In the genomic region with DNA sequence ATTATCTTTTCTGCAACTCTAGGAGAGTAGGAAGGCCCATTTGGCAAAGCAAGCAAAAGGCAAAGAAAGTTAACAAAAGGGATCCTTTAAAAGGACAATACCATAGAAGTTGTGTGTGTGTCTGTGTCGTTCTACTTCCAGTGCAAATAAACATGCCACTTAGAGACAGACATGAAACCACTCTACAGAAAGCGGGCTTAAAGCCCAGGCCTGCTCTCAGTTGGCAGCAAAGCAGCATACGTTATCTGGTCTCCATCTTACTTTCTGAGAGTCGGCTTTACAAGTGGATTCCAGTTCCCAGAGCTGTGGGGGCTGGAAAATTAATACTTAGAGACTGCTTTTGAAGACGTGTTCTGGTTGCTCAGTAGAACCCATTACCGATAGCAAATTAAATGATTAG, we compare ENCODE assay signal across 27 mouse cellular contexts.
DNase-seq lines count a peak whose midpoint lies in the region; ATAC-seq lines count a peak whose summit lies in the region.
"Had no signal": no experiment of that assay in that cellular context is flagged by ENCODE, and none has a peak within 500 bp of the region (broad histone marks: within the 10 kb centered on the region; RNA-seq: fewer than 3 reads in every experiment).

No protein-coding gene starts in this region.

- no peak overlapping the region for H3K4me2 ChIP-seq in forebrain, embryonic 15.5 days (replicated peaks)
- H3K4me2 ChIP-seq in hindbrain, embryonic 14.5 days (replicated peaks) = no peak overlapping the region
- no peak overlapping the region for H3K4me2 ChIP-seq in hindbrain, embryonic 13.5 days
- H3K4me2 ChIP-seq in midbrain, embryonic 15.5 days = no peak overlapping the region
- H3K4me2 ChIP-seq in midbrain, embryonic 13.5 days (replicated peaks) = no peak overlapping the region
- H3K4me2 ChIP-seq: embryonic facial prominence, embryonic 15.5 days; intestine, embryonic 15.5 days; liver, embryonic 12.5 days; neural tube, embryonic 15.5 days; stomach, embryonic 15.5 days had no signal

- no peaks in the 10 kb centered on the region for H3K36me3 ChIP-seq in forebrain, embryonic 15.5 days
- peaks cover 64% of the 10 kb centered on the region for H3K36me3 ChIP-seq in forebrain, embryonic 10.5 days (replicated peaks)
- H3K36me3 ChIP-seq in hindbrain, embryonic 14.5 days (replicated peaks; ENCODE audit: control insufficient read depth, insufficient read depth) = peaks cover 11% of the 10 kb centered on the region; the same call in 1 of the 2 replicates
- peaks cover 10% of the 10 kb centered on the region for H3K36me3 ChIP-seq in hindbrain, embryonic 13.5 days
- H3K36me3 ChIP-seq in midbrain, embryonic 15.5 days (replicated peaks) = no peaks in the 10 kb centered on the region
- H3K36me3 ChIP-seq in midbrain, embryonic 13.5 days = peaks cover 14% of the 10 kb centered on the region
- H3K36me3 ChIP-seq: intestine, embryonic 15.5 days; liver, embryonic 12.5 days; neural tube, embryonic 15.5 days had no signal

- no peaks in the 10 kb centered on the region for H3K27me3 ChIP-seq in forebrain, embryonic 15.5 days
- H3K27me3 ChIP-seq in forebrain, embryonic 10.5 days (ENCODE audit: poor library complexity, severe bottlenecking) = no peaks in the 10 kb centered on the region
- no peaks in the 10 kb centered on the region for H3K27me3 ChIP-seq in hindbrain, embryonic 14.5 days (ENCODE audit: control insufficient read depth, insufficient read depth, low read length)
- H3K27me3 ChIP-seq in hindbrain, embryonic 13.5 days = no peaks in the 10 kb centered on the region
- no peaks in the 10 kb centered on the region for H3K27me3 ChIP-seq in midbrain, embryonic 15.5 days (replicated peaks)
- H3K27me3 ChIP-seq in midbrain, embryonic 13.5 days = no peaks in the 10 kb centered on the region
- H3K27me3 ChIP-seq: embryonic facial prominence, embryonic 15.5 days; intestine, embryonic 15.5 days; liver, embryonic 12.5 days; neural tube, embryonic 15.5 days; stomach, embryonic 15.5 days had no signal

- H3K9ac ChIP-seq in forebrain, embryonic 15.5 days (replicated peaks) = no peak overlapping the region
- no peak overlapping the region for H3K9ac ChIP-seq in hindbrain, embryonic 14.5 days
- H3K9ac ChIP-seq in hindbrain, embryonic 13.5 days = no peak overlapping the region
- H3K9ac ChIP-seq in midbrain, embryonic 15.5 days = no peak overlapping the region
- no peak overlapping the region for H3K9ac ChIP-seq in midbrain, embryonic 13.5 days (replicated peaks)
- H3K9ac ChIP-seq: embryonic facial prominence, embryonic 15.5 days; intestine, embryonic 15.5 days; liver, embryonic 12.5 days; liver, postnatal 0 days; neural tube, embryonic 15.5 days; stomach, embryonic 15.5 days had no signal

- H3K9me3 ChIP-seq in forebrain, embryonic 15.5 days = no peaks in the 10 kb centered on the region
- no peaks in the 10 kb centered on the region for H3K9me3 ChIP-seq in forebrain, embryonic 10.5 days
- no peaks in the 10 kb centered on the region for H3K9me3 ChIP-seq in hindbrain, embryonic 14.5 days (ENCODE audit: control insufficient read depth, low read length)
- H3K9me3 ChIP-seq in hindbrain, embryonic 13.5 days = no peaks in the 10 kb centered on the region
- no peaks in the 10 kb centered on the region for H3K9me3 ChIP-seq in midbrain, embryonic 15.5 days
- no peaks in the 10 kb centered on the region for H3K9me3 ChIP-seq in midbrain, embryonic 13.5 days
- H3K9me3 ChIP-seq: embryonic facial prominence, embryonic 15.5 days; intestine, embryonic 15.5 days; liver, embryonic 12.5 days; neural tube, embryonic 15.5 days; stomach, embryonic 15.5 days had no signal

- peaks cover 48% of the 10 kb centered on the region for H3K4me1 ChIP-seq in forebrain, embryonic 15.5 days
- peaks cover 27% of the 10 kb centered on the region for H3K4me1 ChIP-seq in forebrain, embryonic 10.5 days
- H3K4me1 ChIP-seq in hindbrain, embryonic 14.5 days (replicated peaks; ENCODE audit: control insufficient read depth, insufficient read depth, low read length) = peaks cover 18% of the 10 kb centered on the region
- peaks cover 30% of the 10 kb centered on the region for H3K4me1 ChIP-seq in hindbrain, embryonic 13.5 days (replicated peaks)
- no peaks in the 10 kb centered on the region for H3K4me1 ChIP-seq in midbrain, embryonic 15.5 days
- H3K4me1 ChIP-seq in midbrain, embryonic 13.5 days (replicated peaks) = peaks cover 6% of the 10 kb centered on the region; the same call in 1 of the 2 replicates
- H3K4me1 ChIP-seq: intestine, embryonic 15.5 days; liver, embryonic 12.5 days; stomach, embryonic 15.5 days had no signal

- peak overlapping the region; percentile 22 for H3K27ac ChIP-seq in forebrain, embryonic 15.5 days (replicated peaks)
- no peak overlapping the region for H3K27ac ChIP-seq in forebrain, embryonic 10.5 days
- H3K27ac ChIP-seq in hindbrain, embryonic 14.5 days = 0 out of 2 replicates have a peak overlapping the region, but pooled peaks have one; percentile 38
- H3K27ac ChIP-seq in hindbrain, embryonic 13.5 days = no peak overlapping the region
- H3K27ac ChIP-seq in midbrain, embryonic 15.5 days = peak overlapping the region; percentile 20; the same call in 1 of the 2 replicates
- no peak overlapping the region for H3K27ac ChIP-seq in midbrain, embryonic 13.5 days
- H3K27ac ChIP-seq: embryonic facial prominence, embryonic 15.5 days; heart, adult 2 months; intestine, embryonic 15.5 days; liver, embryonic 12.5 days; macrophage; neural tube, embryonic 15.5 days; stomach, embryonic 15.5 days had no signal

- no peak for DNase-seq in forebrain, embryonic 10.5 days (ENCODE audit: extremely low spot score, low spot score)
- no peak for DNase-seq in hindbrain, embryonic 14.5 days (ENCODE audit: low spot score)
- no peak for DNase-seq in urinary bladder, postnatal 14 days (ENCODE audit: low spot score)
- DNase-seq: adrenal gland, postnatal 14 days; cerebellum, adult 18-20 months; cerebellum, postnatal 10 days; gastrocnemius, postnatal 25 days; kidney, adult 2 months; kidney, postnatal 36 days; left cerebral cortex, postnatal 4 days; liver, postnatal 0 days; lung, postnatal 10 days; midbrain, embryonic 14.5 days; retina, postnatal 1 day; right cerebral cortex, postnatal 14 days had no signal

- peak; percentile 71 for ATAC-seq in forebrain, embryonic 15.5 days (replicated peaks)
- no peak for ATAC-seq in hindbrain, embryonic 14.5 days (ENCODE audit: low FRiP score)
- no peak for ATAC-seq in hindbrain, embryonic 13.5 days (ENCODE audit: low FRiP score)
- no peak for ATAC-seq in midbrain, embryonic 15.5 days (replicated peaks)
- no peak for ATAC-seq in midbrain, embryonic 13.5 days
- ATAC-seq: CD4-positive, CD25-positive, alpha-beta regulatory T cell, adult 4 months; intestine, embryonic 15.5 days; liver, embryonic 12.5 days; liver, postnatal 0 days had no signal

- WGBS in forebrain, embryonic 15.5 days = 37% methylated on average over 6 of the region's 6 CpGs
- WGBS in forebrain, embryonic 10.5 days = 90% methylated on average over 6 of the region's 6 CpGs
- 65% methylated on average over 6 of the region's 6 CpGs for WGBS in hindbrain, embryonic 14.5 days
- WGBS in hindbrain, embryonic 13.5 days = 66% methylated on average over 6 of the region's 6 CpGs
- 70% methylated on average over 6 of the region's 6 CpGs for WGBS in midbrain, embryonic 15.5 days
- WGBS in midbrain, embryonic 13.5 days = 70% methylated on average over 6 of the region's 6 CpGs

- no peak overlapping the region for H3K4me3 ChIP-seq in forebrain, embryonic 15.5 days
- no peak overlapping the region for H3K4me3 ChIP-seq in forebrain, embryonic 10.5 days
- H3K4me3 ChIP-seq in hindbrain, embryonic 14.5 days (replicated peaks; ENCODE audit: low read length) = no peak overlapping the region
- H3K4me3 ChIP-seq in hindbrain, embryonic 13.5 days = no peak overlapping the region
- H3K4me3 ChIP-seq in midbrain, embryonic 15.5 days = no peak overlapping the region
- no peak overlapping the region for H3K4me3 ChIP-seq in midbrain, embryonic 13.5 days (replicated peaks)
- H3K4me3 ChIP-seq: embryonic facial prominence, embryonic 15.5 days; heart, adult 2 months; intestine, embryonic 15.5 days; liver, embryonic 12.5 days; neural tube, embryonic 15.5 days; stomach, embryonic 15.5 days had no signal

Comparison
In these comparisons a context has a peak if more than half of its experiments do, and no peak if none do; other contexts are left out.
1. H3K27ac ChIP-seq: peak in forebrain, embryonic 15.5 days (single experiment), hindbrain, embryonic 14.5 days (single experiment) and midbrain, embryonic 15.5 days (single experiment); none in forebrain, embryonic 10.5 days (single experiment), hindbrain, embryonic 13.5 days (single experiment) and midbrain, embryonic 13.5 days (single experiment).